Mouse (Mus musculus): Measurements from ENCODE around the gene Hist1h4d.
A peak's percentile ranks its signal among the peaks of the same experiment; 100 is the strongest.
"Not testable (repeated sequence)": the region's sequence is repeated elsewhere in the genome, so short reads cannot be mapped to it uniquely, and the experiment has no call there.

The Hist1h4d gene

GRCm38 (mm10) chr13:23581408-23582218 is at the start of gene Hist1h4d:
Gene Hist1h4d (plus strand): TSS chr13:23581598.
- peak; percentile 96 for DNase-seq

GRCm38 (mm10) chr13:23532262-23533075 is 48.9 kb upstream of the Hist1h4d start:
- DNase-seq: no peak

- DNase-seq: peak; percentile 61
Observed at GRCm38 (mm10) chr13:23533560-23534367, 47.6 kb upstream of the Hist1h4d start, which contains the start of gene Hist1h2af. Gene Hist1h2af (plus strand): TSS chr13:23533906.

GRCm38 (mm10) chr13:23534368-23535131 is 46.8 kb upstream of the Hist1h4d start:
- no peak for DNase-seq

DNA sequence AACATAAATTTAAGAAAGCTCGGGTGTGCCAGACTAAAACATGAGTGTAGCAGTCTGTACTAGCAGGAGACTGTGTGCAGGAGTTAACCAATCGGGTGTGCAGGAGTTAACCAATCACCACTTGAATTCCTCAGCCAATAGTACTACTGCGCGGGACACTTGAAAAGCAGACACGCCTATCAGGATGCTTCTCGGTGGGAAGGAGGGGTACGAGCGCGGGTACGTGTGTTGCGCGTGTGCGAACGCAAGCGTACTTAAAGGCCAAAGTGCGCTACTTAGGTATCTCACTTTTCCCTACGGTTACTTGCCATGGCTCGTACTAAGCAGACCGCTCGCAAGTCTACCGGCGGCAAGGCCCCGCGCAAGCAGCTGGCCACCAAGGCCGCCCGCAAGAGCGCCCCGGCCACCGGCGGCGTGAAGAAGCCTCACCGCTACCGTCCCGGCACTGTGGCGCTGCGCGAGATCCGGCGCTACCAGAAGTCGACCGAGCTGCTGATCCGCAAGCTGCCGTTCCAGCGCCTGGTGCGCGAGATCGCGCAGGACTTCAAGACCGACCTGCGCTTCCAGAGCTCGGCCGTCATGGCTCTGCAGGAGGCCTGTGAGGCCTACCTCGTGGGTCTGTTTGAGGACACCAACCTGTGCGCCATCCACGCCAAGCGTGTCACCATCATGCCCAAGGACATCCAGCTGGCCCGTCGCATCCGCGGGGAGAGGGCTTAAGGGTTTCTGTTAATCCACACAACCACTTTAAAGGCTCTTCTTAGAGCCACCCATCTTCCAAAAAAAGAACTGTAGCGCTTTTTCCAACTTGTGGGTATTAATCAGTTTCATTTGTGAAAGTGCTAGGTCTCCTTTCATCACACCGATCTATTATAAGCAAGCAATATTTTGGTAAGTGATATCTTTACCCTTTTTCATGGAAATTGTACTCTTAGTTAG is 46.0 kb upstream of the Hist1h4d start, which contains the start of gene Hist1h3g:
Gene Hist1h3g (plus strand): TSS at position 286 of the 939 bp plus-strand sequence.
- peak; percentile 78 for DNase-seq

DNA sequence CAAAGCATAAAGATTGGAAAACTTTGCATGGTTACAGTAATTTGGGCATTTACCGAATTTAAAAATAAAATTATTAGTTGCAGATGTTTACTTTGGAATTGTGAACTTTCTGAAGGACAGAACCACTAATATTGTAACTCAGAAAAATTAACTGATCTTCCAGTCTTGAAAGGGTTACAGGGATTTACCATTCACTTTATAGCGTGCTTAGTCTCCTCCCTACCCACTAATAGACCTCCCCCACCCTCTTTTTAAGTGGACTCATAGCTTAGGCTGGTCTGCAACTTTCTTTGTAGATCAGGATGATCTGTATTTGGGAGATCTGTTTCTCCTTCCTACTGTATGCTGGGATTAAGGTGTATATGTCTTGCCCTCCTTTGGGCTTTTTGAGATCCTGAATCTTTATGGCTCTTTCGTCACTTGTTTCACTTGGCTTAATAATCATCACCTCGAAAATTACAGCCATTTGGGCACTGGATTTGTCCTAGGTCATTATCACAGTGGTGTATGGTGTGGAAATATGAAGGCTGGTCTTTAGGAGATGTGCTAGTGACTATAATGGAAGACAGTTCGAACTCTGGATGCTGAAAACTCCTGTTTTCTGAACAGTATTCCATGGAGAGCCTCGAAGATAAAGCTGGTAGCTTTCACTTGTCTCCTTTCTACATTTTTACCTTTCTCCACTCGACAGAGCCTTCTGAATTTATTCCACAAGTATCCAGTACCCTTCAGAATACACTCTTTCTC is 45.1 kb upstream of the Hist1h4d start:
- no peak for DNase-seq

DNA sequence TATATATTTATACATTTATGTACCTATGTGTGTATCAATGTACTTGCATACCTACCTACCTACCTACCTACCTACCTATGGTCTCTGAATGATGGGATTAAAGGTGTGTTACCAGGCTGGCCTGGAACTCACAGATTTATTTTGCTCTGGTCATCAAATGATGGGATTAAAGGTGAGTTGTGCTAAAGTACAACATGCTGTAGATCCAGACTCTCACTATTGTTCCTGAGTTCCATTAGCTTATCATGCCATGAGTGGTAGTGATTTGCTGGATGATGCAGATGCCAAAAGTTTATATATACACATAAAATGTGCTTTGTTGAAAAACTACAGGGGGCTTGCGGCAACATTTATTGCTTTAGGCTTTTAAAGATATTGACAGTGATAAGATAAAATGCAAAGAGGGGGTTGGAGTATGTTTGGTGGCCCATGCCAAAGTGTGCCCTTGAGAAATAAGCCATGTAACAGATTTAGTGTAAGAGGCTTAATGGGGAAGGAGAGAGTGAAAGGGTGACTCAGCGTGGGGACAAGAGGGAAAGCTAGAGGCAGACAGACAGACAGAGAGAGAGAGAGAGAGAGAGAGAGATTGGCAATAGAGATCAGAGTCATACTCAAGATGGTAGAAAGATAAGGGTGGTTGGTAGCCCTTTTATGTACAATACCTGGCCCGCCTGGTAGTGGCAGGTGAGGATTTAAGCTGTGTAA is 44.2 kb upstream of the Hist1h4d start:
- no peak for DNase-seq

- no peak for DNase-seq
Observed at GRCm38 (mm10) chr13:23538249-23538648, 43.1 kb upstream of the Hist1h4d start.

DNA sequence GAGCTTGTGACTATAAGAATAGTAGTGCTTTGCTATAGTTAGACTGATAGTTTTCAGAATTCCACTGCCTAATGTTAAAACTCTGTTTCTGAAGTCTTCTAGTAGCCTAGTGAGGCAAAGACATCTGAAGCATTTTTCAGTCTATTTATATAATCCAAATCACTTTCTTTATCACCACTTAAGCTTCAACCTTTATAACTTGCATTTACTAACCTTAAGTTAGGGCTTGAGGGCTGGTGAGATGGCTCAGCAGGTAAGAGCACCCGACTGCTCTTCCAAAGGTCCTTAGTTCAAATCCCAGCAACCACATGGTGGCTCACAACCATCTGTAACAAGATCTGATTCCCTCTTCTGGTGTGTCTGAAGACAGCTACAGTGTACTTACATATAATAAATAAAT is 41.6 kb upstream of the Hist1h4d start:
- not testable (repeated sequence) for DNase-seq

- no peak for DNase-seq
Observed at GRCm38 (mm10) chr13:23541497-23541896, 39.9 kb upstream of the Hist1h4d start.

GRCm38 (mm10) chr13:23542225-23542980 is 39.0 kb upstream of the Hist1h4d start:
- DNase-seq: not testable (repeated sequence)

- DNase-seq: peak; percentile 43
Observed at GRCm38 (mm10) chr13:23542999-23543607, 38.3 kb upstream of the Hist1h4d start, which contains the start of gene Hist1h2bh. Gene Hist1h2bh (minus strand): TSS chr13:23543392.

DNA sequence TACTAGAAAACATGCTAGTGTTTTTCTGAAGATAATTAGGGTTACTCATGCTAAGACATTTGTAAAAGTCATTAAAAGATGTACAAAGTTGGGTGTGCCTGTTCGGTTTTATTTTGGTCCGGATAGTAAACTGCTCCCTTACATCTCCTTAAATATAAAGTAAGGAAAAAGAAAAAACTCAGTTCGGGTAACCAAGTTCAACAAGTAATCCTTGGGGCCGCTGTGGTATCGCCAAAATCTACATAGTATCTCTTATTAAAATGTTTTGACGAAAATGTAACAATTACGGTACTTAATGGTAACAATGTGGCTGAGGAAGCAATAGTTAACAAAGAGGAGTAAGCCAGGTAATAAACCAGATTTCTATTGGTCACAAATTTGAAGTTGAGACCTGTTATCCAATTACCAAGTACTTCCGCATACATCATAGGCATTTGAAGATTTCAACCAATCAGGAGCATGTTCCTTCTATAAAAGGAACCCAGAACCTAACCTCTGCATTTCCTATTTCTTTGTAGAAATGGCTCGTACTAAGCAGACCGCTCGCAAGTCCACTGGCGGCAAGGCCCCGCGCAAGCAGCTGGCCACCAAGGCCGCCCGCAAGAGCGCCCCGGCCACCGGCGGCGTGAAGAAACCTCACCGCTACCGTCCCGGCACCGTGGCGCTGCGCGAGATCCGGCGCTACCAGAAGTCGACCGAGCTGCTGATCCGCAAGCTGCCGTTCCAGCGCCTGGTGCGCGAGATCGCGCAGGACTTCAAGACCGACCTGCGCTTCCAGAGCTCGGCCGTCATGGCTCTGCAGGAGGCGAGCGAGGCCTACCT is 37.2 kb upstream of the Hist1h4d start, which contains the start of gene Hist1h3f:
Gene Hist1h3f (plus strand): TSS at position 88 of the 822 bp plus-strand sequence.
- DNase-seq: peak; percentile 81

GRCm38 (mm10) chr13:23544787-23545120 is 36.6 kb upstream of the Hist1h4d start:
- not testable (repeated sequence) for DNase-seq

GRCm38 (mm10) chr13:23546694-23547093 is 34.7 kb upstream of the Hist1h4d start:
- no peak for DNase-seq

DNA sequence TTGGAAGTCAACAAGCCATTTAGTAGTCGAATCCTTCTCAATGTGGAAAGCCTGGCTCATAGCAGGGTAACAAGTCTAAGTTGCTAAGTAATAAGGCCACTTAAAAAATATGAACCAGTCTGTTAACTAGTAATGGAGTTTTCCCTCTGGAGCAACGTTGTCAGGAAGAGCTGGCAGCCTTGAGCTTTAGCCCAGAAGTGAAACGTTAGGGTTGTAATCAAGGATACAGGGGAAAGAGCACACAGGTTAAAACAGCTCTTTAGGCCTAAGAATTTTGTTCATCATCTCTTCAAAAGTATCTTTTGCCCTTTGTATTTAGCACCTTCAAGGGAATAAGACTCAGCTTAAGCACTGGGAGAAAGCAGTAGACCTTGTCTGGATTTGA is 30.6 kb upstream of the Hist1h4d start:
- DNase-seq: no peak
